Mouse (Mus musculus) lung, postnatal 10 days (tissue): Measurements from ENCODE around the gene Plekhf1.

Source experiments
- DNase-seq: peaks from one replicate; pipeline ENCODE4 v3.0.0; 2021

Gene Plekhf1

GRCm38 (mm10) chr7:38184786-38185185 lies 43.0 kb downstream of the Plekhf1 start:
- DNase-seq, result no peak

GRCm38 (mm10) chr7:38184418-38184745 lies 43.4 kb downstream of the Plekhf1 start:
- no peak for DNase-seq

- peak; percentile 86 for DNase-seq
These were observed 44.0 kb downstream of the Plekhf1 start for GRCm38 (mm10) chr7:38183709-38184417.

- peak; percentile 42 for DNase-seq
These were observed 44.7 kb downstream of the Plekhf1 start, which contains the start of gene 1600014C10Rik for GRCm38 (mm10) chr7:38182962-38183687. TSS of gene 1600014C10Rik (plus strand) at chr7:38183217.

- DNase-seq, result peak; percentile 89
These were observed 45.2 kb downstream of the Plekhf1 start for GRCm38 (mm10) chr7:38182596-38182961.

- no peak for DNase-seq
These were observed 46.5 kb downstream of the Plekhf1 start for GRCm38 (mm10) chr7:38181366-38181765.

- DNase-seq, result no peak
These were observed 47.9 kb downstream of the Plekhf1 start for GRCm38 (mm10) chr7:38179896-38180295.

- no peak for DNase-seq
These were observed 51.8 kb downstream of the Plekhf1 start for GRCm38 (mm10) chr7:38176056-38176455.

GRCm38 (mm10) chr7:38174321-38175148 lies 53.3 kb downstream of the Plekhf1 start:
- DNase-seq, result peak; percentile 25

GRCm38 (mm10) chr7:38173871-38174270 lies 53.9 kb downstream of the Plekhf1 start:
- DNase-seq, result peak; percentile 48

GRCm38 (mm10) chr7:38167724-38168141 lies 60.1 kb downstream of the Plekhf1 start:
- DNase-seq, result peak; percentile 62
